Mouse (Mus musculus): ENCODE data around the gene Vmn1r177. TPM values are rescaled to one million over a fixed set of nuclear protein-coding genes. Genes with fewer than 3 reads are reported as not detected.

The Vmn1r177 gene
- not detected in 2 replicates for polyA plus RNA-seq (2015; fragmentation: Nextera tagmentation; extraction: Ambion mirVana)

DNA sequence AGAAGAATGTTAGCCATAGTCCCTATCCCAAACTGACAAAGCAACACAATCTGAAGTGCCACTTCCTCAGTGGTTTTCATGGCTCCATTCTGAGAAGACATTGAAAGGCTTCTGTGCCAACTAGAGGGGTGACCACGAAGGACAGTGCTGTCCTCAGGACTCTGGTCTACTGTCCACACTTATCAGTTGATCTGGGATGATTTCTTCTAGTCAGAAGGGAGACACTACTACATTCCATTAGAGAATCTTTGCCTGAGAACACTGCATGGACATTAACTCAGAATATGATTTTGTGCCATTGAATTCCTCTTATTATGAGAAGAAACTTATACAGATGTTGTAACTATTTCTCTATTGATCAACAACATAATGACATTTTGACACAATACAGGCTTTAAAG is at the start of gene Vmn1r177:
TSS of gene Vmn1r177 (minus strand) at position 101 of the 400 bp plus-strand sequence.

DNA sequence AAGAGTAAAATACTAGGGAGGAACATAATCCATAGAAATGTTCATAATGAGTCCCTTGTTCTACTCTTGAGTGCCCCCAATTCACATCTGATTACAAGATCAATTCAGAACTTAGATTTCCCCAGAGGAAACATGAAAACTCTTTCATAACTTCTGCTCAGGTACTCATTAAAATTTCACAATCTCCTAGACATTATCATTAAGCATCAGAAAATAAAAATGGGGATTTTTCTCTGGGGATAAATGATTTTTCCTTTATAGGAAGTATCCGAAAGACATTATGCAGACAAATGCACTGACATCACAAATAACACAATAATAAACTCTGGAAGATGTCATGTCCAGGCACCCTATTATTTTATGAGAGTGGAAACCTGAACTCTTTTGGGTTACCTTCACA is 25.5 kb upstream of the Vmn1r177 start, which contains the start of gene Vmn1r178:
TSS of gene Vmn1r178 (plus strand) at position 301 of the 400 bp plus-strand sequence.

DNA sequence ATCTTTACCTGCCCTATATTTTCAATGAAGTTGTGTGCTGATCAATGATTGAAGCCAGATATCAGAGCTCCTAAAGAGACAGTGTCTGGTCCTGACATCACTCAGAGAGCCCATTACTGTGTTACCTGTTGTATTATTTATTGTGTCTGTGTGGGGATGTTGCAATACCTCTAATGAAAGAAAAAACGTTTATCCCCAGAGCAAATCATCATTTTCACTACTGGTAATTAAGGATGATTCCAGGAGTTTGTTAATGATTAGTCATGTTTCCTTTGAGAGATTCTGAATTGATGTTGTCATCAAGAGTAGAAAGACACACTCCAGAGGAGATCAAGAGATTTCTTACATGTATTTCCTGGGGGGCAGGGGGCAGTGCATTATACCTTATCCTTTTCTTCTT is 29.0 kb downstream of the Vmn1r177 start, which contains the start of gene Vmn1r176:
TSS of gene Vmn1r176 (minus strand) at position 101 of the 400 bp plus-strand sequence.

Other genes with a start within 250 kb of the Vmn1r177 start
- gene Vmn1r171, start 235.7 kb downstream of the Vmn1r177 start, polyA plus RNA-seq (2015; fragmentation: Nextera tagmentation; extraction: Ambion mirVana): not detected in 2 replicates
- gene Vmn1r172, start 208.1 kb downstream of the Vmn1r177 start, polyA plus RNA-seq (2015; fragmentation: Nextera tagmentation; extraction: Ambion mirVana): not detected in 2 replicates
- gene Vmn1r173, start 165.7 kb downstream of the Vmn1r177 start, polyA plus RNA-seq (2015; fragmentation: Nextera tagmentation; extraction: Ambion mirVana): not detected in 2 replicates
- not detected in 2 replicates for gene Vmn1r174, start 114.2 kb downstream of the Vmn1r177 start, polyA plus RNA-seq (2015; fragmentation: Nextera tagmentation; extraction: Ambion mirVana)
- gene Vmn1r175, start 55.8 kb downstream of the Vmn1r177 start, polyA plus RNA-seq (2015; fragmentation: Nextera tagmentation; extraction: Ambion mirVana): not detected in 2 replicates
- not detected in 2 replicates for gene Vmn1r176, start 29.1 kb downstream of the Vmn1r177 start, polyA plus RNA-seq (2015; fragmentation: Nextera tagmentation; extraction: Ambion mirVana)
- not detected in 2 replicates for gene Vmn1r178, start 25.6 kb upstream of the Vmn1r177 start, polyA plus RNA-seq (2015; fragmentation: Nextera tagmentation; extraction: Ambion mirVana)
- gene Vmn1r179, start 60.5 kb upstream of the Vmn1r177 start, polyA plus RNA-seq (2015; fragmentation: Nextera tagmentation; extraction: Ambion mirVana): not detected in 2 replicates
- not detected in 2 replicates for gene Vmn1r180, start 84.2 kb upstream of the Vmn1r177 start, polyA plus RNA-seq (2015; fragmentation: Nextera tagmentation; extraction: Ambion mirVana)
- gene Vmn1r181, start 108.2 kb upstream of the Vmn1r177 start, polyA plus RNA-seq (2015; fragmentation: Nextera tagmentation; extraction: Ambion mirVana): not detected in 2 replicates
- gene V1rd19, start 135.2 kb upstream of the Vmn1r177 start, polyA plus RNA-seq (2015; fragmentation: Nextera tagmentation; extraction: Ambion mirVana): not detected in 2 replicates
- gene Vmn1r183, start 186.8 kb upstream of the Vmn1r177 start, polyA plus RNA-seq (2015; fragmentation: Nextera tagmentation; extraction: Ambion mirVana): not detected in 2 replicates
- 20.0 and 22.2 TPM in 2 replicates for gene Zfp180, start 215.5 kb upstream of the Vmn1r177 start, polyA plus RNA-seq (2015; fragmentation: Nextera tagmentation; extraction: Ambion mirVana)
- 8.0 and 9.9 TPM in 2 replicates for gene Zfp112, start 245.9 kb upstream of the Vmn1r177 start, polyA plus RNA-seq (2015; fragmentation: Nextera tagmentation; extraction: Ambion mirVana)